Mouse (Mus musculus) urinary bladder, postnatal 36 days (tissue): ENCODE data around the gene Ikzf3.

Source experiments
- DNase-seq, 2 experiments: peaks; one replicate each; pipeline ENCODE4 v3.0.0; 2022; ENCODE audit warnings: low spot score in 2 of 2, mixed read lengths in 1 of 2

Gene Ikzf3

GRCm38 (mm10) chr11:98475630-98476433 lies 70.0 kb downstream of the Ikzf3 start:
- DNase-seq, result no peak

DNA sequence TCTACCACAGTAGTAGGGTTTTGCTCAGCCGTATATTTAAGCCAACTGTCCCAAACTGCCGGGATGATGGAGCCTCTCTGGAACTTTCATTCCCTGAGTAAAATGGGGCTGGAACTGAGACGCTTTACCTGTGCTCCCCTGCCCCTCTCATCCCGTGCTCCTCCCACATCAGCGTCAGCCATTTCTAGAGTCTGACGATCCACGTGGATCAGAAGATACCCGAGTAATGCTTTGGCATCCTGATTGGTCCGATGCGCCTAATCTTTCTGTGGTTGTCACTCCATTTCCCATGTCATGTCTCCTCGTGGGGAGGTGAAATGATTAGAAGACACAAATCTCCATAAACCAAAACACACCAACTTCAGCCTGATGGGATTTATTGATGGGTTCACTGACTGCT lies 70.9 kb downstream of the Ikzf3 start:
- no peak for DNase-seq

- no peak for DNase-seq
These were observed 71.8 kb downstream of the Ikzf3 start for GRCm38 (mm10) chr11:98473916-98474479.

DNA sequence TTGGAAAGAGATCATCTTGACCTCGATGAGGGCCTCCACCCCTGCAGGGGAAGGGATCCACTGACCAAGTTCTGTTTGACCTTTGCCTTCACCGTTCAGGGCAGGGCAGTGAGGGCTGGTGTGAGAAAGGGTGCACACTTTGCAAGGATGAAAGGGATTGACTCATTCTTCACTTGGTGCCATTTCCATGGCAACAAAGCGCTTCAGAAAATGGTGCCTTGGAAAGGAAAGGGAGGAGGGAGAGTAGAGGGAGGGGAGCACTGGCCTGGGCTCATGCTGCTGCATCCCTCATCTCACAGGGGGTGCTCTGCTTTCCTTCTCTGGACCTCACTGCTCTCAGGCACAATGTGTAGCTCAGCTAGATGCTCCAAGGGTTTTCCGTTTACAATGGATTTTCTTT lies 73.1 kb downstream of the Ikzf3 start:
- DNase-seq, result no peak

DNA sequence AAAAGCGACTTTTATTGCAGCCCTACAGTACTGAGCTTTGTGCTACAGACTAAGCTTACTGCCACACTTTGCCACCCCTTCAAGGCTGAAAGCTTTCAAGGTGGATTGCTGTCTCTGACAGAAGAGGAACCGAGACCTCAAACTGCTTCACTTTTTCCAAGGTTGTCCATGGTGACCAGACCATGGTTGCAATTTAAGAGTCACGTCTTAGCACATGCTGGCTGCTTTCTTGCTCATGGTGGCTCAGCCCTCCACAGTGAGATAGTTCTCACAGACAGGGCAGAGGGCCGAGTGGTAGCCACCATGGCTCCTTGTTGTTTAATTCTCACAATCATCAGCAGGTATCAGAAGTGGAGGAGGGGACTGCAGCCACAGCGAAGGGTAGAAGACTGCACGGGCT lies 75.0 kb downstream of the Ikzf3 start:
- no peak for DNase-seq

DNA sequence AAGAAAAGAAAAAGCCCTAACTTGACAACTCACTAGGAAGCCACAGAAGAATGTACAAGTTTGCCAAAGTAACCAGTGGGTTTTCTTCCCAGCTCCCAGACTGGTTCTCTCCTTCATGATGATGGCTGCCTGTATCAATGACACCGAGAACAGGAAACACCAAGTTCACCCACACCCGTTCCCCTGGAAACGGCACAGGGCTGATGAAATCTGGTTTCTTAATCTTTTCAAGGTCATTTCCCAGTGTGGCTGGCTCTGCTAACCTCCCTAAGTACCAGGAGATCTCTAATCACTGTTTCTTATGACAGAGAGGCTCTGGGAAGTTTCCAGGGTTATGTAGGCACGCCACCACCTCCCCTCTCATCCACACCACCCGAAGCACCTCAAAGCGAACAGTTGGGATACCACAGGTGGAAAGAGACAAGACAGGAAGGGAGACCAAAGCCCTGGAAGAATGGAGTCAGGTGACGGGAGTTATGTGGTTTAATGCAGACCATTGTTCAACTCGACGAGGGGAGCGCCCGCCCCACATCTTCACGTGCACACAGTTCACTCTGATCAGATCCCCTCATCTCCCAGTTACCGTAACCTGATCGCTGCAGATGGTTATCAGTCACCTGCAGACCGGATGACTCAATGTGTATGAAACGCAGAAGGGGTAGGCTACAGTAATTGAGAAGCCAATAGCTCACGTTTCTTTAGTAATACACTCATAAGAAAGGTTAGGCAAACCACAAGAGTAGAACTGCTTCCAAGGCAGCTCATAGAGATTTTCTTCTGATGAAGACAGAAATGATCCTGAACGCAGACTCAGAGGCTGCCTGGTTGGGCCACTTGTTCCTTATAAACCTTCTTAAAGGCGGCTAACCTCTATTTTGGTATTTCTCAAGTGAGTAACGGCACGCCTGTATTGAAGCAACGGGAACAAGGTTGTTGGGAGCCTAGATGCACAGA lies 75.8 kb downstream of the Ikzf3 start:
- peak in 1 of 2 experiments; percentile 47 for DNase-seq

GRCm38 (mm10) chr11:98464516-98464915 lies 81.3 kb downstream of the Ikzf3 start:
- no peak for DNase-seq

- no peak for DNase-seq
These were observed 81.9 kb downstream of the Ikzf3 start for GRCm38 (mm10) chr11:98463911-98464310.

- no peak for DNase-seq
These were observed 83.6 kb downstream of the Ikzf3 start for GRCm38 (mm10) chr11:98462255-98462654.

GRCm38 (mm10) chr11:98461109-98461720 lies 84.6 kb downstream of the Ikzf3 start:
- no peak for DNase-seq

DNA sequence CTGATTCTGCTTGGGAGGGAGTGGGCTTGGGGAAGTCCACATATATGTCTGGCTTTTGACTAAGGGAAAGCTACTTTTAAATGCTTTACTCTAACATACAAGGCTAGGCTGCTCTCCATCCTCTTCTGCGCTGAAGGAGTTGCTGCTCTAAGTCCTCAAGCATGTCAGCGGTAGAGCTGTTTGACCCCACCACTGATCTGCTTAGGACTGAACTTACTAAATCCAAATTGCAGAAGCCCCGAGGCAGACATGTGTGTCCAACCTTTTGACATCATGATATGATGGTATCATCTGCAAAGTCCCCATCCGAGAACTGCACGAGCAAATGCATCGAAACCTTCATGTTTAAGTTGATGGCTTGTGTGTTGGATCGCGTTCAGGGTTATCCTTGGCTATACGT lies 86.0 kb downstream of the Ikzf3 start:
- no peak for DNase-seq

DNA sequence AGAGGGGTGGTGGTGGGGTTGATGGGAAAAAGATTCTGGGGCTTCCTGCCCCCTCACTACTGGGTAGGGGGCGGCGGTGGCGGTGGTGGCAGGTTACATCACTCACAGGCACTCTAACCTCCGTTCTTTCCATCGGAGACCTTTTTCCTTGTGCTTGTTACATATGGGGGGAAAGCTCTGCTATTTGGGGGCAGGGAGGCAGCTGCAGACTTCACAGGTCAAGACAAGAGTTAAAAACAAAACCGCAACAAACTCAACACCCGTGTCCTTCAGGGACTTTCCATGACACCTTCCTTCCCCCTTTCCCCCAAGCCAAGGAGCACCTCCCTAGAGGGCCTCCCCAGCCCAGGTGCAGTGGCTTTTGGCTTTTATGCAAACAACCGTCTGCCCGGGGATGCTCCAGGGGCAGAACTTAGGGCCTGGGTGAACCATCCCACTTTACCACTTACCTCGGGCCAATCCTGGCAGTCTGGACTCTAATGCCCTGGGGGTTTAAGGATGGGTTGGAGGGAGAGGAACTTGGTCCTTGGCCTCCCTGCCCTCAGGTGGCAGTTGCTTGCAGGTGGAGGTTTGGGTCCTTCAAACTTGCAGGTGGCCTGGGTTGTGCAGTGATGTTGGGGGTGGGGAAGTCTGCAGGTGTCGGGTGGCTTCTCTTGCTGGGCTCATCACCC lies 86.6 kb downstream of the Ikzf3 start:
- DNase-seq, result no peak

DNA sequence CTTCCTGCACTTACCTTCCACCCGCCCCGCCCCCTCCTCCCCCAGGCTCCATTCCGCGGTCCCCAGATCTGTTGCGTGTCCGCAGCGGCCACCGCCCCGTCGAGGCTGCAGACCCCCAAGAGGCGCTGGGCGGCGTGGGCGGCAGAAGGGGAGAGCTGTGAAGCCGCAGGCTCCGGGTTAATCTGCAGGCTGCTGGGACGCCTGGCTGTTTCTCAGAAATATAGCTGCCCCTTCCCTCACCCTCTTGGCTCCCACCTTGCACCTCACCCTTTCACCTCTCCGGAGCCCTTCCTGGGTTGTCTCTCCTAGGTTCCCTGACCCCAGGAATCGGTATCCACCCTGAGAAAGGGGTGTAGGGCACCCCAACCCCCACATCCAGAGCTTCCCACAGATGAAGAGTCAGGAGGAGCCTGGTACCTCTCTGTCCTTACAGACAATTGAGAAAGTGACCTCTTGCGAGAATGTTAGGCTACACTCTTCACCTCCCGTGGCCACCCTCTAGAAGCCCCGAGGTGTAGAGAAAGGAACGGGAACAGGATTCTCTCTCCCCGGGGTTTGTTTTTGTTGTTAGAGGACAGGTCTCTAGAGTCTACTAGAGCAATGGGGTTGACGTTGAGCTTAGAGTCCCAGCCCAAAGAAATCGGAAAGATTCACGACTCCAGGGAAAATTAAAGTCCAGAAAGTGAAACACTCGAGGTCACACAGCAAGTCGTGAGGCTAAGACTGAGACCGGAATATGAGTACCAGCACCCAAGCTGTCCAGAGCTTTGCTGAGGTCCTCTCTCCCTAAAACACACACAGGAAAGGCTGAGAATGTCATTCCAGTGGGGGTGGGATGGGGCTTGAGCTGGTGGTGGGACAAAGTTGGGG lies 87.5 kb downstream of the Ikzf3 start:
- no peak for DNase-seq

DNA sequence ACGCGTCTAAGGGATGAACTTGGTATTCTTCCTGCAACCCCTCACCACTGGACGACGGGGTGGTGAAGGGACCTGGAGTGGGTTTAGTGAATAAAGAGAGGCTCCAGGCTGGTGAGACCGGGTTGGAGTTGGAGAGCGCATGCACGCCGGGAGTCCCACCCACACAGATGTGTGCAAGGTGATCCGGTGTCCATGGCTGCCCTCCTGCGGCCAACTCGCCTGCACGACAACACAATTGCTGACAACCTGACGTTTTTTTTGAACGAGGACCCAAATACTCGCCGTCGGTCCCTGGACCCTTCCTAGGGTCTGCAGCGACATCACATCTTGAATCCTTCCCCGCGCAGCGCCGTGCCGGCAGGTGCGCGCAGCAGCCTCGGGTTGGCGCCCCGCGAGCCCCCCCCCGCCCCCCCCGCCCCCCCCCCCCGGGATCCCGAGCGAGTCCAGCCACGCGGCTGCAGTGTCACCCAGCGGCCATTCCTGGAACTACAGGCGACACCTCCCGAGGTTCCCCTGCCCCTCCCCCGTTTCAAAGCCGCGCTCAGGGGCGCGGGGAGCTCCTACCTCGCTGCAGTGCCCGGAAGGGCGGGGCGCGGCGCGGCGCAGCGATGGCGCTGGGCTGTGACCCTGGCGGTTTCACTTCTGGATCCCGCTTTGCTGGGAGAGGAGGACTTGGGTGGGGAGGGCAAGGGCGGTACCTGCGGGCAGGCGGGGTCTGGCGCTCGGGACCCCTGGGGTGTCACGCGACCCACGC lies 88.3 kb downstream of the Ikzf3 start:
- DNase-seq, result peak; percentile 82 to 89

GRCm38 (mm10) chr11:98456945-98457344 lies 88.9 kb downstream of the Ikzf3 start:
- no peak for DNase-seq

- DNase-seq, result no peak
These were observed 89.3 kb downstream of the Ikzf3 start for GRCm38 (mm10) chr11:98456545-98456944.

DNA sequence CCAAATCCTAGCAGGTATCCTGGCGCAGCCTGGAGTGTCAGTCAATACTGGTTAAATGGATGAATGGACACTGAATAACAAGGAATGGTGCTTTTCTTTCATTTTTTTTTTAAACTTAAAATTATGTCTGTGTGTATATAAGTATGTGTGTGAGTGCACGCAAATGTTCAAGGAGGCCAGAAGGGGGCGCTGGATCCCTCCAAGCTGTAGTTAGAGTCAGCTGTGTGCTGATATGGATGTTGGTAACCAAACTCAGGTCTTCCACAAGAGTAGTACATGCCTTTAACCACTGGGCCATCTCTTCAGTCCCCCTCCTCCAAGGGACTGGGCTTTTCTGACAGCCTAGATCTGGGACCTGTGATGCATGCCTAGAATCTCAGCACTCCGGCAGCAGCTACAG lies 90.3 kb downstream of the Ikzf3 start:
- no peak for DNase-seq

DNA sequence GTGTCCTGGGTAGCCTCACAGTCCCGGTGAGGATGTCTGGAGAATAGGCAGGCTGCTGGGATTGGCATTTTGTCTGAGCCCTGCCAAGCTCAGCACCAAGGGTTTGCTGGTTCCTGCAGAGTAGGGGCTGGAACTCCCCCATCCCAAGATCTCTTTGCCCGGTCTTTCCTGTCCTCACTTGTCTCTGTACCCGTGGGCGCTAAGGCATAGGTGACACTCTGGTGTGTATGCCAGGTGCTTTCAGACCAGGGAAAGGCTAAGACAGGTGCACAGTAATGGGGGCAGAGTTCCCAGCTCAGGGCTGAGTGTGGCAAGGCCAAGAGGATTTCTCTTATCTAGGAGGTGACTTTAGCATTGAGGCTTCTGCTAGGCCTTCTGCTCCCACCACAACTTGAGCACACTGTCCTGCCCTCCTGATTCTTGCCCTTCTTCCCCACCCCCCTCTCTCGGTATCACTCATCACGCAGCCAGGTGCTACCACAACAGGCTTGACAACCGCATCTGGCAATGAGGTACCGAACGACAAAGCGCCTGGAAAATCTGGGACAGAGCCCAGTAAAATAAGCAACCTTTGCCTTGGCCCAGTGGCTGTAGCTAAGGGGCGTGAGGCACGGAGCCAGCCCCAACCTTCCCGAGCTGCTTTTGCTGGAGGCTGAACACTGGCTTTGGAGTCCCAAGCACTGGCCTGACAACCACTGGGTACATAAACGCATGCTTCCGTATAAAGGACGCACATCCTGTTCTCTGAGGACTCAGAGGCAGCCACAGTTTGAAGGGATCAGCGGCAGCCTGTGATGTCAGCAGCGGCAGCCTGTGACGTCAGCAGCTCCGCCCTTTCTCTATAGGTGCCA lies 95.7 kb downstream of the Ikzf3 start:
- DNase-seq, result no peak

DNA sequence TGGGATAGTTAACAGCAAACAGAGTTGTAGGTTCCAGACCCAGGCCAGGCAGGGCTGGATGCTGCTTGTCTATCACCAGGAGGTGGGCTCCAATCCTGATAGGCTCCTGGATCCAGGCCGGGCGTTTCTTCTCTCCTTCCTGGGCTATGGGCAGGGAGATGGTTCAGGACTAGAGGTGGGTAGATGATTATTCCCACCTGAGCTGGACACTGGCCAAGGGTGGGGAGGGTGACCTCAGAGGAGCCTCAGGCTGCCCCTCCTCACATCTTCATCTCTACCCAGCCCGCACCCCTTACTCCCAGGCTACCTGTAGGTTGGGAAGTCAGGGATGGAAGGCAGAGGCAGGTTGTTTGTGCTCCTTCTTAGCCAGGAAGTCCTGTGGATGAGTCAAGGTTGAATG lies 96.4 kb downstream of the Ikzf3 start:
- DNase-seq, result no peak
